Mouse (Mus musculus) spleen, postnatal 36 days (tissue): ENCODE data around the gene Sf3b5.
"Not testable (repeated sequence)": the region's sequence is repeated elsewhere in the genome, so short reads cannot be mapped to it uniquely, and the experiment has no call there.

ENCODE experiments used
- DNase-seq, 2 experiments: peaks; one replicate each; pipeline ENCODE4 v3.0.0; 2022; ENCODE audit warnings: low spot score in 2 of 2, mixed read lengths in 1 of 2

Gene Sf3b5

GRCm38 (mm10) chr10:13007876-13008736 lies 3.0 kb downstream of the Sf3b5 start:
- DNase-seq, result peak; percentile 95 to 97

- no peak for DNase-seq
These were observed 3.6 kb downstream of the Sf3b5 start for GRCm38 (mm10) chr10:13008737-13009121.

GRCm38 (mm10) chr10:13014026-13014425 lies 8.9 kb downstream of the Sf3b5 start:
- no peak for DNase-seq

DNA sequence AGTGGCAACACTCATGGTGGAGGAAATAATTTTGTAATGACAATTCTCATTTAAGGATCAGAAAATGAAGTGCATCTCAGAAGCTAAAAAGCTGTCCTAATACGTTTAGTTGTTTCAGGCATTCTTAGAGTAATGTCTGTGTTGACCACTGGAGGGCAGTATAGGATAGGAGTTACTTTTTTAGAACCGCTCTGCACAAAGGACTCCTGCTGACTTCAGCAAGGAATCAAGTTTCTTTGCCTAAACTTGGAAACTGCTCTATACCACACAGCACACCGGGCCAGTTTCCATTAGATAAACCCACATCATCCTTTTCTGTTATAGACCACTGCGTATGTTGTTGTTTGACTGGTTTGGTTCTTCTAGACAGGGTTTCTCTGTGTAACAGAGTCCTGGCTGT lies 11.4 kb downstream of the Sf3b5 start:
- peak; percentile 40 to 58 for DNase-seq

GRCm38 (mm10) chr10:13018510-13018909 lies 13.4 kb downstream of the Sf3b5 start:
- no peak for DNase-seq

GRCm38 (mm10) chr10:13019026-13019425 lies 13.9 kb downstream of the Sf3b5 start:
- no peak for DNase-seq

DNA sequence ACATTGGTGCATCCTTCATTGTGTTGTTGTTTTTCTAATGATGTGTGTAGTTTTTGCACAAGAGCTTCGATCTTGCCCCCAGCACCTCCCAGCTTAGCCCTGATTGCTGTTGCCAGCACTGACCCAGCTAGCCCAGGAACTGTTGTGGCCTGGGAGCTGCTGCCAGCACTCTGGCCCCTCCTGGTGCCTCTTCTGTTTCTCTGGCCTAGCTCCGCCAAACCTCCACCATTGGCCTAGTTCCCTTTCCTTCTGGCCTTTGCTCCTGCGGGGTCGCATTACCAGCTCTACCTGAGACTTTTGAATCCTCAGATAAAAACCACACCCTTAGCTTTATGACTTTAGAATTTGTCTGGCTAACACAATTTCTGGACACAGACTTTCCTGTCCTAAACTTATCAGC lies 17.0 kb downstream of the Sf3b5 start:
- DNase-seq, result no peak

GRCm38 (mm10) chr10:13023985-13024384 lies 18.8 kb downstream of the Sf3b5 start:
- DNase-seq, result not testable (repeated sequence)

GRCm38 (mm10) chr10:13027702-13028101 lies 22.6 kb downstream of the Sf3b5 start:
- DNase-seq, result no peak

DNA sequence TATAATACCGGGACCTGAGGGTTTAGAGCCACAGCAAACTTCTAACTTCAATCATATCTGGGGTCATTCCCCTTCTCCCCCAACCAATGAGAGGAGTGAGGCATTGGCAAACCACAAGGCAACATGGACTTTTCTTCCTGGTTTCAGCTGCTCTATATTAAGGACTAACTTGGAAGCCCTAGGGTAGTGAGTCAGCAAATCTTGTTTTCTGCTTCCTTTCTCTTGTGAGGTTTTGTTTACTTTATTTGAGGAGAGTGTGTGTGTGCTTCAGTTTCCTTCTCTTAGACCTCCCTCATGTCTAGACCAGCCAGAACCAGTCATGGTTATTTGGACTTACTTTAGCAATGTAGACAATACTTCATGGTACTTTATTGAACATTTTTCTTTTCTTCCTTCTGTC lies 23.1 kb downstream of the Sf3b5 start:
- no peak for DNase-seq

DNA sequence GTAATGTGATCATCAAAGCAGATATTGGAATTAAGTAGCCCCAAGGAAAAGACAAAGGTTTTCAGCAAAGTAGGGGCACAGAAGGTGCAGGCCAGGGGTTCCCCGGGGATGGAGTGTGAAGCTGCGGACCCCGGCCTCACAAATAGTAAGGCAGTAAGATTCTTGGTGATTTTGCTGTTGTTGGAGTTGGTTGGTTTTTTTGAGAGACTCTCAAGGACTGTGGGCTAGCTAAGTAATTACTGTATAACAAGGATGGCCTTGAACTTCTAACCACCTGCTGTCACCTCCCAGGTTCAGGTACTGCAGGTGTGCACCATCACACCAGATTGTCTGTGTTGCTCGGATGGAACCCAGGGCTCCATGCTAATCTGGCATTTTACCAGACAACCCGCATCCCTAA lies 24.3 kb downstream of the Sf3b5 start:
- DNase-seq, result no peak

- no peak for DNase-seq
These were observed 30.1 kb downstream of the Sf3b5 start for GRCm38 (mm10) chr10:13035270-13035669.

- no peak for DNase-seq
These were observed 34.6 kb downstream of the Sf3b5 start for GRCm38 (mm10) chr10:13039637-13040174.

DNA sequence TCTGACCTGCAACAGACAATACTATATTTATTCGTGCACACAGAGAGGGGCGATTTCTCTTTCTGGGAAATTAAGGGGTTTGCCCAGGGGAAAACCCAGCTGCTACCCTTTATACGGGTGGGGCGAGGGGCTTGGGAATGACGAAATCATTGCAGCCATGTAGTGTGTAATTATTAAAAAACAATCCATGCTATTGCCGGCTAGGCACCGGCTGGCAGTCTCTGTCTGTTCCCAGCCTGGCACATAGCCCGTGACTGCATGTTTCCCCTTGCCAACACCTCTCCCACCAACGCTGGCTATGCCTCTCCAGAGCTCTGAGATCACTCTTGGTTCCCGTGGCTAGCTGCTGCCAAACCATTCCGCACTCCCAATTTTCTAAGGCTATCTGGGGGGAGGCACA lies 39.5 kb downstream of the Sf3b5 start:
- no peak for DNase-seq

DNA sequence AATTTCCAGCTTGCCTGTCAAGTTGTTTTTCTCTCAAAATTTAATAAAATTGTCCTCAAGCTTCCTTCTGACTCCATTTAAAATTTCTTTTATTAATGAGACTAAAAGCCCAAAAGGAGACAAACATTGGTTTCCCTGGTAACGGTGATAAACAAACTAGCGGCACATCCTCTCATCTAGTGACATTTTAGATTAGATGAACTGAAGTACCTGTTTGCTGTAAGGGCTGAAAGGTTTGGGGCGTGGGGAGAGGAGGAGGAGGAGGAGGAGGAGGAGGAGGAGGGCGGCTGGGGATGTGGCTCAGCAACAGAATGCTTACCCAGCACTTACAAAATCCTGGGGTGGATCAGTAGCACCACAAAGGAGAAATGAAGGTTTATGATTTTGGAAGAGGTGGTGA lies 42.7 kb downstream of the Sf3b5 start:
- no peak for DNase-seq

GRCm38 (mm10) chr10:13056863-13057381 lies 51.8 kb downstream of the Sf3b5 start:
- DNase-seq, result no peak
